Mouse (Mus musculus): ENCODE data around the gene Lrpprc. TPM values are rescaled to one million over a fixed set of nuclear protein-coding genes. Genes with fewer than 3 reads are reported as not detected.

Lrpprc gene
- polyA plus RNA-seq, 1 experiment from 2014 or later = 74.4 TPM

GRCm38 (mm10) chr17:84656205-84656604 is 134.4 kb downstream of the Lrpprc start:
- peaks cover 0 to 4% of the 10 kb centered on the region in 2 experiments; a peak in 1 of 4 replicates for H3K4me1 ChIP-seq (ENCODE audit: control insufficient read depth in 2 of 2, insufficient read depth in 2 of 2, low read length in 2 of 2)
- WGBS = 69% methylated on average over 5 of the region's 5 CpGs
- H3K27me3 ChIP-seq (ENCODE audit: control insufficient read depth, insufficient read depth, low read length) = no peaks in the 10 kb centered on the region
- H3K4me3 ChIP-seq (ENCODE audit: control insufficient read depth in 1 of 2, insufficient read depth in 1 of 2, low read depth in 1 of 2, low read length in 2 of 2) = no peak overlapping the region
- no peak for ATAC-seq (ENCODE audit: insufficient number of reproducible peaks, insufficient read depth, low FRiP score, low read depth)
- no peaks in the 10 kb centered on the region for H3K36me3 ChIP-seq (ENCODE audit: control insufficient read depth, insufficient read depth, low read length)
- no peak overlapping the region for H3K9ac ChIP-seq (ENCODE audit: low read length)
- H3K27ac ChIP-seq (replicated peaks in 1 of 2; ENCODE audit: control insufficient read depth in 1 of 2, insufficient read depth in 1 of 2, low read depth in 2 of 2, low read length in 2 of 2) = no peak overlapping the region
- no peaks in the 10 kb centered on the region for H3K9me3 ChIP-seq (ENCODE audit: control insufficient read depth, low read length)
- H3K4me2 ChIP-seq (ENCODE audit: low read length) = no peak overlapping the region

Other genes with a start within 250 kb of the Lrpprc start
- gene Dync2li1, start 164.3 kb downstream of the Lrpprc start, polyA plus RNA-seq (2014; fragmentation: Nextera tagmentation; extraction: Ambion mirVana) = 11.6 and 14.9 TPM in 2 replicates
- gene Abcg8, start 114.5 kb downstream of the Lrpprc start, polyA plus RNA-seq (2014; fragmentation: Nextera tagmentation; extraction: Ambion mirVana) = not detected in 2 replicates
- 0.18 and 0.27 TPM in 2 replicates for gene Abcg5, start 107.8 kb downstream of the Lrpprc start, polyA plus RNA-seq (2014; fragmentation: Nextera tagmentation; extraction: Ambion mirVana)
- 68.9 and 73.0 TPM in 2 replicates for gene Ppm1b, start 166.0 kb upstream of the Lrpprc start, polyA plus RNA-seq (2014; fragmentation: Nextera tagmentation; extraction: Ambion mirVana)
- gene Slc3a1, start 237.6 kb upstream of the Lrpprc start, polyA plus RNA-seq (2014; fragmentation: Nextera tagmentation; extraction: Ambion mirVana) = 0.15 TPM in 1 of 2 replicates, not detected in the other